8 mouse cellular contexts compared by ENCODE assay signal in genomic region chr10:70717464-70717863, GRCm38 (mm10).
DNase-seq lines count a peak whose midpoint lies in the region; ATAC-seq and TF ChIP-seq lines count a peak whose summit lies in the region.

No protein-coding gene starts in this region.

- TF ChIP-seq CTCF in gastrocnemius, adult 2 months (IDR thresholded peaks at IDR 0.05) = no peak

- peak; percentile 21 for DNase-seq in gastrocnemius, adult 2 months
- no peak for DNase-seq in gastrocnemius, postnatal 10 days
- DNase-seq in R1 (ENCODE audit: low read depth, low spot score) = peak; percentile 85
- DNase-seq in right cerebral cortex, postnatal 14 days = no peak
- no peak for DNase-seq in right cerebral cortex, postnatal 36 days (ENCODE audit: low spot score in 2 of 2)

- WGBS in forebrain, embryonic 12.5 days = 21% methylated on average over 2 of the region's 8 CpGs
- WGBS in hindbrain, embryonic 15.5 days = 8% methylated on average over 2 of the region's 8 CpGs

- H3K27me3 ChIP-seq in forebrain, embryonic 12.5 days = no peaks in the 10 kb centered on the region
- no peaks in the 10 kb centered on the region for H3K27me3 ChIP-seq in hindbrain, embryonic 15.5 days

- ATAC-seq in forebrain, embryonic 12.5 days (ENCODE audit: low FRiP score) = no peak
- peak; percentile 21; the same call in 1 of the 2 replicates for ATAC-seq in hindbrain, embryonic 15.5 days (ENCODE audit: low FRiP score, low read depth)
- ATAC-seq in megakaryocyte progenitor cell, adult 5-6 weeks (replicated peaks; ENCODE audit: poor library complexity) = no peak

- no peaks in the 10 kb centered on the region for H3K9me3 ChIP-seq in forebrain, embryonic 12.5 days
- H3K9me3 ChIP-seq in hindbrain, embryonic 15.5 days = no peaks in the 10 kb centered on the region

- peak overlapping the region; percentile 40; the same call in 1 of the 2 replicates for H3K4me3 ChIP-seq in gastrocnemius, adult 2 months
- no peak overlapping the region for H3K4me3 ChIP-seq in forebrain, embryonic 12.5 days (replicated peaks)
- H3K4me3 ChIP-seq in hindbrain, embryonic 15.5 days = no peak overlapping the region

- peak overlapping the region; percentile 68 for H3K27ac ChIP-seq in gastrocnemius, adult 2 months
- 0 out of 2 replicates have a peak overlapping the region, but pooled peaks have one; percentile 25 for H3K27ac ChIP-seq in forebrain, embryonic 12.5 days
- peak overlapping the region; percentile 52 for H3K27ac ChIP-seq in hindbrain, embryonic 15.5 days (replicated peaks)

- no peaks in the 10 kb centered on the region for H3K36me3 ChIP-seq in forebrain, embryonic 12.5 days (replicated peaks)
- no peaks in the 10 kb centered on the region for H3K36me3 ChIP-seq in hindbrain, embryonic 15.5 days

- peaks cover 10% of the 10 kb centered on the region for H3K4me1 ChIP-seq in forebrain, embryonic 12.5 days
- H3K4me1 ChIP-seq in hindbrain, embryonic 15.5 days (replicated peaks) = no peaks in the 10 kb centered on the region; the same call in 1 of the 2 replicates

- H3K4me2 ChIP-seq in forebrain, embryonic 12.5 days = peak overlapping the region; percentile 22; the same call in 1 of the 2 replicates
- peak overlapping the region; percentile 23 for H3K4me2 ChIP-seq in hindbrain, embryonic 15.5 days

- no peak overlapping the region for H3K9ac ChIP-seq in forebrain, embryonic 12.5 days
- no peak overlapping the region for H3K9ac ChIP-seq in hindbrain, embryonic 15.5 days

- intact Hi-C loops in gastrocnemius, adult 2 months (cut with DNase I) = no loop called here

Comparison
In these comparisons a context has a peak if more than half of its experiments do, and no peak if none do; other contexts are left out.
1. DNase-seq: peak in gastrocnemius, adult 2 months (single experiment) and R1 (single experiment); none in gastrocnemius, postnatal 10 days (single experiment), right cerebral cortex, postnatal 14 days (single experiment) and right cerebral cortex, postnatal 36 days (0 of 2).
2. Peak in every context shown above with its lines, with median percentiles within 50 percentile points of each other: H3K27ac ChIP-seq.